Mouse (Mus musculus): ENCODE data around the gene Nmt1.
A peak's percentile ranks its signal among the peaks of the same experiment; 100 is the strongest.

Nmt1 gene

DNA sequence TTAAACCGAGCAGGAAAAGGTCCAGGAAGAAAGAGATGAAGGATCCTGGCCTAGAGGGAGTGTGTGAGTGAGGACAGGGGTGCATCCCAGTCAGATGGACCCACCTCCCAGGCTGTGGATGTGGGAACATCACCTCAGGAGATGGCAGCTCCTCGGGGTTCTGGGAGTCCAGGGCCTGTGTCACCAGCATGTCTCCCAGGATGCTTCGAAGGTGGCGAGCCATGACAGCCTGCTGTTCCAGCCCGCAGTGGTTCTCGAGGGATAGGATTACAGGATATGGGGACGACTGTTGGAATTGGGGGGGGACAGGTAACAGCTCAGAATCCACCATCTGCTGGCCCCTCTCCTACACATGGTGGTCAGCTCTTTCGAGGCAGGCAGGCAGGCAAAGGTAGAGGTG lies 48.6 kb downstream of the Nmt1 start:
- DNase-seq (ENCODE audit: low spot score) = no peak

DNA sequence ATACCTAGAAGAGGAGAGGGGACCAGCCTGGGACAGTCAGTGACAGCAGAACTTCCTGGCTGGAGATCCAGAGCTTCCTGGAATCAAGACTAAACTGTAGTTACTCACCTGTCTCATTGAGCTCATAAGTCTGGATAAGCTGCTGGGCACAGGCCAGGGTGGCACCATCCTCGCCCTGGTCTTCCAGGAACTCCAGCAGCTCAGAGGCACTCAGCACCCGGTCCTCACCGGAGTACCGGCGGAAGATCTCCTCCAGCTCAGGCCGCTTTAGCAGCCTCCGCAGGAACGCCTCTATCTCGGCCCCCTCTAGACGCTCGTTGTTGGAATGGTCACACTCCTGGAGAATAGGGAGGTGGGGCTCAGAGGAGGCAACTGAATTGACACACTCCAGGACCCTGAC lies 50.1 kb downstream of the Nmt1 start:
- no peak for DNase-seq (ENCODE audit: low spot score)

DNA sequence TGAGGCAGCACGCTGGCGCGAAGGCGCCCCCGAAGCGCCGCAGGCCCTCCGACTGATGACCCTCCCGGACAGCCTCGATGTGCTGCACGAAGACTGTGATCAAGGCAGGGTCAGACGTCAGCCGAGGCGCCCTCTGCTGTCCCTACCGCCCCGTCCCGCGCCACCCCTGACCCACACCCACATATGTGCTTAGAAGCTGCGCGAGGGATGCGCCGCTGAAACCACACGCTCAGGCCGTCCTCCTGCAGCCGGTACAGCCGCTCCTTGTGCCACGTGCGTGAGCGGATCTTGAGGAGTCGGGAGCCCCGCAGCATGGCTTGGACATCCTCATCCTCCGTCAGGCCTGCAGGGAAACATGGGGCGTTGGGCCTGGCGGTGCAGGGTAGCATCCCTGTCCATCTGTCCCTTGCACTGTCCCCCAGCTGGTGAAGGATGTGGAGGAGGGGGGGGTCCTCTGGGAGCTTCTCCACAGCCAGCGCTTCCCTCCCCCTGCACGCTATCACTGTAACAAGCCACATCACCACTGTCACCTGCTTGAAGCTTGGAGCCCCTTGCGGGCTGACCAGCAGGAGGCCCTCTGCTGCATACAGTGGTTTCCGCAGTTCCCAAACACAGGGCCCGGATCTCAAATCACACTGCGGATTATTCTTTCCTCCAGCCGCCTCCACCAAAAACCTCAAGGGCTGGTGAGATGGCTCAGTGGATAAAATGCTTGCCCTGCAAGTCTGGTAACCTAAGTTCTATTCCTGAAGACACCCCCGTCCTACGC lies 52.5 kb downstream of the Nmt1 start:
- no peak for DNase-seq (ENCODE audit: low spot score)

DNA sequence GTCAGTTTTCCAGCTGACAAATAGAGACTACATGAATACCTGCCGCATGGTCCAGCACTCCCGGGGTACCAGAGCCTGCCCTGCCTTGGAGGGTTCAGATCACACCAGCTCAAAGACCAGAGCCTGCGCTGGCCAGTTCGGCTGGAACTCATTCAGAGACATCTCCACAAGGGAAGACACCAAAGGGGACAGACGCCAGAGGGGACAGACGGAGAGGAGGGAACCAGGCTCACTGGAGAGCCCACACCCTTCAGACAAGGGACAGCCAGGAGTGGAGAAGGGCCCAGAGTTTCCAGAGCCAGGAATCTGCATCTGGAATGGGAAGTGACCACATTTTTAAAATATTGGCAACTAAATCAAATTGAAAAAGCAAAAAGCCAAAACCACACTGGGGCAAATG lies 53.6 kb downstream of the Nmt1 start:
- no peak for DNase-seq (ENCODE audit: low spot score)

DNA sequence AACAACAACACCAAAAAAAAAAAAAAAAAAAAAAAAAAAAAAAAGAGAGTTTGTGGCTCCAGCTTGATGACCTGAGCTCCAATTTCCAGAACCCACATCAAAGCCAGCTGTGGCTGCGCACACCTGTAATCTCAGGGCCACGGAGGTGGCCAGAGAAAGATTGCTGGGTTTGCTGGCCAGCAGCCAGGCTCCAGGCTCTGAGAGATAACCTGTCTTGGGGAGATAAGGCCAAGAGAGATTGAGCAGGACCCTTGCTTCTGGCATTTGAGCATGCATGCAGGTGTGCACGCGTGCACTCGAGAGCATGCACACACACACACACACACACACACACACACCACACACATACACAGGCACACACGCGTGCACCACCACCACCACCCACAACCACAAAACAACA lies 65.3 kb downstream of the Nmt1 start:
- DNase-seq (ENCODE audit: low spot score) = no peak

DNA sequence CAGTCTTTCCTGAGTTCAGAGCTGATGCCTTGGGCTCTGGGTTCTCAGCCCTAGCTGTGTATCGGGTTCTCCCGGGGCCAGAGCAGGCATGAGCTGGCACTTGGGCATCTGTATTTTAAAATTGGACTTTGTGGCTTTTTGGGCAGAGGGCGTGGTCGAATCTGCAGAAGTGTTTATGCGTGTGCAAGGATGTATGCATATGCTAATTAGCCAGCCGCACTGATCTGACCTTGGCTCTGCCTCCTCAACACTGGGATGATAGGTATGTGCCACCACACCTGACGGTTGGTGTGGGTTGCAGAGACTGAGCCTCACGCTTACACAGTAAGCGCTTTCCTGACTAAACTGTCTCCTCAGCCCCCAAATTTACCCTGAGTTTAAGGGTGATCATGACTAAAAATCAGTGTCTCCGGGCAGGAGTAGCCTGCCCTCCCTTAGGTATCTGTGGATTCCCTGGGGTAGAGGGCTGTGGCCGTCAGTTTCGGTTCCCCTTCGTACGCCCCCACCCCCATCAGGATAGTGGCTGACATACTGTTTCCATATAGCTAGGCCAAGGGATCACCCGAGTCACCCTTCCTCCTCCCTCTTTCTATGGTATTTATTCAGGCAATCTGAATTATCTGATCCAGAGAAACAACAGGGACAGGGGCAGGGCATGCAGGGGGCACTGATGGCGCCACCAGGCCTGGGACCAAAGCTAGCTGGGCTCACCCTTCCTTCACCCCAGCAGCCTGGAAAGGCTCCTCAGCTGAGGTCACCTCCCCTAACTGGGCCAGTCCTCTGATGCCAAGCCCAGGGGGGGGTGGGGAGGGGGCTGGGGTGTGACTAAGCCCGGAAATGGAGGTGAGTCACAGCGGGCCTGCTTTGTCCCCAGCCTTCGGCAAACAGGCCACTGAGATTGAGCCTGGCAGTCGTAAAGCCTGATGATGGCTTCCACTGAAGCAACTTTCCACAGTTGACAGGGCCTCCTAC lies 66.2 kb downstream of the Nmt1 start:
- no peak for DNase-seq (ENCODE audit: low spot score)

DNA sequence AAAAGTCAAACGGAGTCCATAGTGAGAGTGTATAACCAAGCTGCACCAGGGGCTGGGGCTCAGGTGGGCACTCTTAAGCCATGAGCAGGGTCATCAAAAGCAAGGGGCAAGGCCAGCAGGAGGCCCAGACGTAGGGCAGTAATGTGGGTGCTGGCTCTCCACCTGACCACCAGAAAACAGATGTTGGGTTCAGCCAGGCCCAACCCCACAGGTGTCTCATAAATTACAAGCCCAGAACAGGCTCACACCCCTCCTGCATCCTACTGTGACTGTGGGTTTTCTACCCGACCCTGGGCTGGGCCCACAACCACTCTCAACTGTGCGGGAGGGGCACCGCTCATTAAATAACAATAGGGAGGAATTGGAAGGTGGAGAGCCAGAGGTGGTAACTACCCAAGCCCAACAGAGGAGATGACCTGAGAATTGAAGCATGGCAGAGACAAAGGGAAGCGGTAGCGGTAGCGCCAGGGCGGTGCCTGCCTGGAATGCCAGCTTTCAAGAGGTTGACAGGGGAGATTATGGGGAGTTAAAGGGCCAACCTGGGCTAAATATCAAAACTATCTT lies 67.2 kb downstream of the Nmt1 start:
- no peak for DNase-seq (ENCODE audit: low spot score)

DNA sequence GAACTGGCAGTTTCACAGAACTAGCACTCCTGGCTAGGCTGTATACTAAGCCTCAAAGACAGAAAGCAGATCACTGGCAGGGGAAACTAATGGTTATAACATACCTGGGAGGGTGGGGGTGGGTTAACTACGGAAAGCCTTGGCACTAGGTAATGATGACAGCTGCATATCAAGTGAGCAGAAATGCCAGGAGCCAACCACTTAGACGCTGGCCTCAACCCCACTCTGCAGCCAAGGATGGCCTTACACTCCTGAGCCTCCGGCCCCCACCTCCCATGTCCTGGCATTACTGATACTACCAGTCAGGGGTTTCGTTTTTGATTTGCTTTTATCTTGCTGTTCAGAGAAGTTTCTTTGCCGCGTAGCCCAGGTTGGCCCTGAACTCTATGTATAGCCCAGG lies 67.8 kb downstream of the Nmt1 start:
- no peak for DNase-seq (ENCODE audit: low spot score)

DNA sequence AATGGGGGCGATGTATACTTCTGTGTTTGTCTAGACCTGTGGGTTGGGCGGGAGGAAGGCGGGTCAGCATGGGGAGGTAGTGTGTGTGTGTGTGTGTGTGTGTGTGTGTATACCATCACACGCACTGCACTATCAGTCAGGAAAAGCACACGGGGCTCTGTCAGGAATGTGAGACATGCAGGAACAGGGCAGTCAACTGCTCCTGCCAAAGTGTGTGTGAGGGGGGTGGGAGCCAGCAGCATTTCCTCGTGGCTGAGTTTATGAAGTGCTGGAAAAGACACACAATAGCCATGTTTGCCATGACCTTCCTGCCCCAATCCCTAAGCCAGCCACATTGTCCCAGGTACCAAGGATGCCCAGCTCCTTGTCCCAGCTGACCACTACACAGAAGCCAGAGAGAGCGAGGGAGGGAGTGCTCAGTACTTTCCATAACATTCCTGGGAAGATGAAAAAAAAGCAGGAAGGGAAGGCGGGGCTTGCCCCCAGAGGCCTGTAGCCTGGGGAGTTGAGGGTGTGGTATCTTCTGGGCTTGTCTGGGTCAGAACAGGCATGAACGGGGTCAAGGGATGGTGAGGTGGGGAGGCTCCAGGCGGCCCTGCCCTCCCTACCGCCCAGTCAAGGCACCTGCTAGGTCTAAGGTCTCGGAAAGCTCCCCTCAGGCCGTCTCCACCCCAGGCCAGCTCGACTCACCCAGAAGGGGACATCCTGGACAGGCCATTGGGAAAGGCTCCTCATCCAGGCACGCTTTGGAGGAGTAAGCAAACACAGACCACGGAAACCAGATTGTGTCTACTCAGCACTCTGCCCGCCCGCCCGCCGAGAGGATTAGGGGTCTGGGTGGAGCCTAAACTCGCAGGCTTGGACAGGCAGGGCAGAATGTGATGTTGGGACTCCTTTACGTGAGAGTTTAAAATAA lies 69.2 kb downstream of the Nmt1 start:
- DNase-seq (ENCODE audit: low spot score) = no peak

DNA sequence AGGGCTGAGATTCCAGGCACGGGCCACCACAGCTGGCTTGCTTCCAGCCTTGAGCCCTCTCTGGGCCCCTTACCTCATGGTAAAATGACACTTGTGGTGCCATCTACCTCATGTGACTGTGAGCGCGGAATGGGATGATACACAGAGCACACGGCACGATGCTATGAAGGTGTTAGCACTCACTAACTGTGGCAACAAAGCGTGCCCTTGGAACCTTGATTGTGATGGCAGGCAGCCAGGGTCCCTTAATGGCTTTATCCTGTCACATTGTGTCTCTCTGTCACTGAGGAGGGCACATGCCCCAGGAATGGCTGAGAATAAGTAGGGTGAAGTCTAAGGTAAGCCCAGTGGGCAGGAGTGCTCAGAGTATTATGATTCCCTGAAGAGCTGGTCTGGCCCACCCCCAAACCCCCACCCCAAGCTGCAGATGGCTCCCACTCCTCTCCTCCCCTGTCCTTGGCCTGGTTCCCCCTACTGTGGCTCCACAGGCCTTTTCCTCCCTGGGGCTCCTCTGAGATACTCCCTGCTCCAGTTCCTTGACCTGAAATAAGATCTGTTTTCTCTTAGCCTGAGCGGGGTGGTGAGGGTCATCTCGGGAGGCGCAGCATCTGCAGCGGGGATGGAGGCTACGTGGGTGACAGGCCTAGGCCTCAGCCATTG lies 70.7 kb downstream of the Nmt1 start:
- no peak for DNase-seq (ENCODE audit: low spot score)

DNA sequence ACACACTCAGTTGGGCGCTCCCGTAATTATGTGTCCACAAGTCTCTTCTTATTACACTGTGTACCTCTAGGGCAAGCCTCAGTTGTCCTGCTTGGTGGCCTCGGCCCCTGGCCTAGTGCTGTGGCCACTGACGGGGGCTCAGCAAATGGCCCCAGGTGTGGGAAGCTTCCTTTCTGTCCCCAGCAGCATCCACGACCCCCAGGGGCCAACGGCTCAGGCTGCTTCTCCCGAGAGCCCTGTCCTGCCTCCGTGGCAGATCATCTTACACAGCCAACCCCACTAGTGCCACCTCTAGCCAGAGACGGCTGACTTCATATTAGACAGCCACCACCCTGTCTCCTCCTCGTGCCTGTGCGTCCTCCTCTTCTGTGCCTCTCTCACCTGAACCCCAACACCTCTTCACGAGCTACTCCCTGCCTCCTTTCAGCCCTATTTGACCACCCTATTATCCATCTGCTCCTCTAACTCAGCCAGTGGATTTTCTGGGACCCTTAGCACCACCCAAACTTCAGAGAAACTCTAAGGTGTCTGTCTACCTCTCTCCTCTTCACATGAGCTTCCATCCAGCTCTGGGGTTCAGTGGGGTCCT lies 71.5 kb downstream of the Nmt1 start:
- no peak for DNase-seq (ENCODE audit: low spot score)

DNA sequence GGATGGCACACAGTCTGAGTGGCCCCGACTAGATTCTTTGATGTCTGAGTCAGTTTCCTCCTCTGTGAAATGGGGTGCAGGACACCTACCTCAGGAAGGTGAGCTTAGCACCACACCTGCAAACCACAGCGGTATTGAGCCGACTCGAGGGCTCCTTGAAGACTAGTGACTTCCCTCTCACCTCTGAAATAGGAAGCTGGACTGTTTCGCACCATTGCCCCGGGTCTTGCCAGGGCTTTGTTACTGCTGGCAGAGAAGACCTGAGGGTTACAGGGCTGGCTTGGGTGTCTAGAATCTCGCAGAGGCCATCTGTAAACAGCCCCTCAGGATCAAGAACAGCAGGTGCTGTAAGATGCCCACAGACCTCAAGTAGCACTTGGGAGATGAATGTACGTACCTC lies 72.4 kb downstream of the Nmt1 start:
- no peak for DNase-seq (ENCODE audit: low spot score)

DNA sequence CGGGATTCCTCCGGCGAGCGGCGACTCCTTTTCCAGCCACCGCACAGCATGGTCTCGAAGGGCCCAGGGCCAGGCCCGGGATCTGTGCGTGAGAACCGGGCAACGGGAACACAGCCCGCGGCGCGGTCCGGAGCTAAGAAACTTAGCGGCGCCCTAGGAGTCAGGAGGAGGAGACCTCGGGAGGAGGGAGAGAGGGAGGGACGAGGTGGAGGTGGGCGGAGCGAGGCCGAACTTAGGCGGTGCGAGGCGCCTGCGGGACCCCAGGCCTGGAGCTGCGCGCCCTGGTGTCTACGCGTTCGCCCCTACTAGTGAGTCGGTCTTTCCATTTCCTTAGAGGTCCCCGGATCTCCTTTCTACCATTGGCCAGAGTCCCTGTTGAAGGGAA lies 73.5 kb downstream of the Nmt1 start, which contains the start of the genes Plcd3 and Acbd4:
Plcd3 (minus strand) TSS at position 178 of the 385 bp plus-strand sequence.
Acbd4 (plus strand) TSS at position 202 of the 385 bp plus-strand sequence.
- DNase-seq (ENCODE audit: low spot score) = no peak

DNA sequence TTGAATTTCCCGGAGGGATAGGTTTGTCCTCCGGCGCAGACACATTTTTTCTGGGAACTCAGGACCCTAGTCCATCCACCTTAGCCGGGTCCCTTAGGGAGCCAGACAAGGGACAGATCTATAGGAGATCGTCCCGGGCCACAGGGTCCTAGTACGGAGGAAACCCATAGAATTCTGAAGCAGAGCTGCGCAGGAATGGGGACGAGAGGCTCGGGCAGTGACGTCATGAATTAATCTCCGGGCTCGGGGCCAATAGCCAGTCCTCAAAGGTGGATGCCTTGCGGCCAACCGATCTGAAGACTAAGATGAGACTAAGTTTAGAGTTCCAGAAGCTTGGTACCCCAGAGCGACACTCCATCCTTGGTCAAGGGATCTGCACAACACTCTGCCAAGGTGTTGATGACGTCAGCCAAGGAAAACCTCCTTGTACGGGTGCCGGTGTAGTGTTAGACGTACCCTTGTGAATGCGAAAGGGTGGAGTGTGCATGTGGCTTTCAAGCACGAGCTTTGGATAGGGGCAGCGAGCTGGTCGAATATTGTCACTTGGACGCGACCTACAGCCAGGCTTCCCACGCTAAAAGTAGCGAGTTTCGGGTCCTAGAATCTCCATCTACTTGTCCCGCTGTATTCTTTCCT lies 74.0 kb downstream of the Nmt1 start:
- DNase-seq (ENCODE audit: low spot score) = no peak

DNA sequence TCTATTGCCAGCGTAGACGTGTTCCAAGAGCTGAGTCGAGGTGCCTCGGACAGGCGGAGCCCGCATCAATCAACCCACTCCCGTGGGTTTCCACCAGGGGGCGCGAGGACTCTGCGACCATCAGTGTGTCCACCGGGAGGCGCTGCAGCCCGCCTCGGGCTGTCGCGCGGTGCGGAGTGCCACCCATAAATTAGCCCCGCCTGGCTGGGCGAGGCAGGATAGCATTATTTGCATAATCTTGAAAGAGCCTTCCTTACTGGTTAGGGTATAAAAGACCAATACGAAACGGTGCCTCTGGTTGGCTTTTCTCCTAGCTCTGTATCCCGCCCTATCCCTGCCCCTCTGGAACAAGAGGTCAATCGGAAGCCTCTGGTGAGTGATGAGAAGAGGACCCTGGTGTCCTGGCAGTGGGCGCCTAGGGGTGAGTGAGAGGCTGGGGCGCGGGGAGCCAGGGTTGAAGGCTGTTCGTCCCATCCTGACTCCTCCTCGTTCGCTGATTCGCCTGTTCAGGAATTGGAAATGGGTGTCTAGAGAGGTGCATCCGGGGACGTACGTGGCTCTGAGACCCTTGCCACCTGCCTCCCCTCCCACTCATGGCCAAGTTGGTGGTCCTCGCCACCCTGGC lies 74.8 kb downstream of the Nmt1 start:
- DNase-seq (ENCODE audit: low spot score) = peak; percentile 95

DNA sequence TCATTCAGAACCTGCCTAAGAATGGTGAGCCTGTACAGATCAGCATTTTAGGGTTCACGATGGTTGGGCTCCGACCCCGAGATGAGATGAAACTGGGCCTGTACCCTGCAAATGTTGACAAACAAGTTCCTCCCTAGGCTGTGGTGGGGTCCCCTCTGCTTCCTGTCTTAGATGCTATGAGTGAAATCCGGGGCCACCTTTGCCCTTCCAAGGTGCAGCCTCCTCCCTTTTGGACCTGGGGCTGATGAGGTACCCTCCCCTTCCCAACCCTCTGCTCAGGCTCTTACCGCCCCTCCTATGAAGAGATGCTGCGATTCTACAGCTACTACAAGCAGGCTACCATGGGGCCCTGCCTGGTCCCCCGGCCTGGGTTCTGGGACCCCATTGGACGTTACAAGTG lies 75.6 kb downstream of the Nmt1 start:
- no peak for DNase-seq (ENCODE audit: low spot score)

DNA sequence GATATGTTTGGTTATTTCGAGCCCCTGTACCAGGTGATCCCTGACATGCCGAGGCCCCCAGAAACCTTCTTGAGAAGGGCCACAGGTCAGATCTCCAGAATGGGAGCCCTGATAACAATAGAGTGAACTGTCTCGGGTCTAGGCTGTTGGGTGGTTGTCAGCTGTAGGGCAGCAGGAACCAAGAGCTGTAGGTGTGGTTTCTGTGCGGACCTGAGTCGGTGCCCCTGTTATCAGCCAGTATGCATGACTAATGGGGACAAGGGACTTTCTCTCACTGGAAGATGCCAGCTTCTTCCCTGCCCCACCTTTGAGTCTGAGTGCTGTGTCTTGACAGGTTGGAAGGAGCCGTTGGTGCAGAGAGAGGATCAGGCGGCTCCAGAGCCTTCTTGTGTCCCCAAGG lies 76.5 kb downstream of the Nmt1 start:
- DNase-seq (ENCODE audit: low spot score) = no peak

DNA sequence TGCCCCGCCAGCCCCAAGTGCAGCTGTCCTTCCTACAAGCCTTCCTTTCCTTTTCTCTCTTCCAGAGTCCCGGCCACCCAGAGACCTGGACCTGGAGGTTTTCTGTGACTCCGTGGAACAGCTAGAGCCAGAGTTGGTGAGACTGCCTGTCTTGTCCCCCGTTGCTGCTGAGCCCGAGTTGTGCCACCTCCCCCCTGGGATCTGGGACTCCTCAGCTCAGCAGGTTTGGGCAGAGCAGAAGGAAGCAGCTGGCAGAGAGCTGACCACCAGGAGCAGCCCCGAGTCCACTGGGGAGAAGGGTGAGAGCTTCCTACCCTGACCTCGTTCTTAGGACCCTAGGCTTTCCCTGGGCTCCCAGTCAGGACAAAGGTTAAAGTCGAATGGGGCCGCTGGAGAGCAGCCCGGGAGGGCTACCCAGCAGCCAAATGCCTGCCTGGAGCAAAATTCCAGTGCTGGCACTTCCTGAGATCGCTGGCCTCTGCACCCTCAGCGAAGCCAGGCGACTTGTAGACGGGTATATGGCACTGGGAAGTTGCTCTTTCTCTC lies 77.3 kb downstream of the Nmt1 start:
- no peak for DNase-seq (ENCODE audit: low spot score)

DNA sequence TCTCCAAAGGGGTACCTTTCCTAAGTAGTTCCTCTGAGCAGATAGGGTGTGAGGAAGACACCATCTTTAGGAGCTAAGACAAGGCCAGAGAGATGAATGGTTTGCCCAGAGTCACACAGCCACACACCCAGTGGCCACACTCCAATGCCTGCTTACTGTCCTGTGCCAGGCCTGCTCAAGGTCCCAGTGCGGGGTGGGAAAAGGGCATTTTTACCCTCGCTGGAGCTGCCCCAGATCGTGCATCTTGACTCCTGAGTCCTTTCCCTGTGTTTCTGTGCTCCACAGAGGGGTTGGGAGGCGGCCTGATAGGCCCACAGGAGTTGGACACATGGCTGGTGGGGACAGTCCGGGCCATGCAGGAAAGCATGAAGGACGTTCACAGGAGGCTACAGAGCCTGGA lies 77.8 kb downstream of the Nmt1 start:
- no peak for DNase-seq (ENCODE audit: low spot score)

DNA sequence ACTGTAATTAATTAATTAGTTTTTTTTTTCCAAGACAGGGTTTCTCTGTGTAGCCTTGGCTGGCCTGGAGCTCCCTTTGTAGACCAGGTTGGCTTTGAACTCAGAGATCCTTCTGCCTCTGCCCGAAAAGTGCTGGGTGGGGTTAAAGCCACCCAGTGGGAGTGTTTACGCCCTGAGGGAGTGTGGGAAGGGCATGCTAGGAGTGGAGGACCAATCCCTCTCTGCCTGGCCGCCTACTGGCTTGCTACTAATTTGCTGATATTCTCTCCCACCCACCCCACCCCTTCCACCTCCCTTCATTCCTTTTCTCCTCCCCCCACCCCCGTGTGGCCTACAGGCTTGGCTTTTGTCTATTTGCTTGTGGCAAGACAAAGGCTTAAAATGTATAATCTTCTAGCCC lies 78.4 kb downstream of the Nmt1 start:
- no peak for DNase-seq (ENCODE audit: low spot score)

Measured in left cerebral cortex, adult 11 months (tissue).